Mouse (Mus musculus) limb, embryonic 14.5 days (tissue): Measurements from ENCODE around the gene Ssu2. TPM values are rescaled to one million over a fixed set of nuclear protein-coding genes. Genes with fewer than 3 reads are reported as not detected.

Experiments used
- ATAC-seq: fragments of 200-750 bp; cut with Nextera tagmentation; 2 replicates; pipeline ENCODE4 v1.8.0; 2017; ENCODE audit warnings: low read depth, moderate number of reproducible peaks, moderate TSS enrichment; ENCODE audit not compliant: low FRiP score
- DNase-seq: peaks from one replicate; pipeline ENCODE4 v3.0.0-alpha.2; 2015; ENCODE audit warnings: low spot score
- H3K27ac ChIP-seq: fragments of 300-500 bp; sonication (generic); replicated peaks from 2 replicates; pipeline ENCODE4 v1.5.1; 2014; ENCODE audit warnings: low read depth, mild to moderate bottlenecking, low read length, moderate library complexity, mixed read lengths
- H3K27me3 ChIP-seq: fragments of 300-500 bp; sonication (generic); 2 replicates; pipeline ENCODE4 v1.6.1; 2014; ENCODE audit warnings: low read length, mixed read lengths; ENCODE audit not compliant: control insufficient read depth, insufficient read depth
- H3K36me3 ChIP-seq: fragments of 300-500 bp; sonication (generic); 2 replicates; pipeline ENCODE4 v1.6.1; 2014; ENCODE audit warnings: mild to moderate bottlenecking, low read length, moderate library complexity, mixed read lengths; ENCODE audit not compliant: control insufficient read depth, insufficient read depth
- H3K4me1 ChIP-seq: fragments of 300-500 bp; sonication (generic); 2 replicates; pipeline ENCODE4 v1.6.1; 2014; ENCODE audit warnings: antibody characterized with exemption, low read length, mixed read lengths; ENCODE audit not compliant: control insufficient read depth, insufficient read depth
- H3K4me2 ChIP-seq: fragments of 300-500 bp; sonication (generic); replicated peaks from 2 replicates; pipeline ENCODE4 v1.6.1; 2014; ENCODE audit warnings: low read depth, mild to moderate bottlenecking, low read length, moderate library complexity; ENCODE audit not compliant: severe bottlenecking
- H3K4me3 ChIP-seq: fragments of 300-500 bp; sonication (generic); replicated peaks from 2 replicates; pipeline ENCODE4 v1.5.1; 2014; ENCODE audit warnings: low read length
- H3K9ac ChIP-seq: fragments of 300-500 bp; sonication (generic); 2 replicates; pipeline ENCODE4 v1.6.1; 2014; ENCODE audit warnings: mild to moderate bottlenecking, low read depth, low read length, moderate library complexity; ENCODE audit not compliant: severe bottlenecking
- H3K9me3 ChIP-seq: fragments of 300-500 bp; sonication (generic); 2 replicates; pipeline ENCODE4 v1.6.1; 2016; ENCODE audit warnings: low read length; ENCODE audit not compliant: control insufficient read depth
- POLR2A ChIP-seq: fragments of 200-500 bp; IDR thresholded peaks from 2 replicates; pipeline ENCODE4 v1.8.0; 2012; ENCODE audit warnings: inconsistent platforms, mild to moderate bottlenecking, moderate library complexity, borderline replicate concordance; ENCODE audit not compliant: insufficient read depth, insufficient read length; ENCODE audit errors: extremely low read depth
- WGBS: fragments of 180-500 bp; shearing (Covaris S2); extraction: QIAGEN DNeasy Blood & Tissue Kit; methylation state at CpG from one replicate; pipeline ENCODE4 v1.1.7; 2014; 5-methylcytosine and 5-hydroxymethylcytosine counted together
- polyA plus RNA-seq, 2 experiments: library from polyadenylated mRNA; depleted of rRNA in 1 of 2; stranded (reverse) in 1 of 2; unstranded in 1 of 2; fragments of >200 nt; fragmentation: Nextera tagmentation in 1 of 2; extraction: Ambion mirVana in 1 of 2; gene quantifications; 2 replicates each; pipeline versions ENCODE4 v1.2.1 to v1.2.3; 2012 to 2014

Ssu2 gene
- polyA plus RNA-seq, 2 experiments = 2.7 to 3.0 TPM

DNA sequence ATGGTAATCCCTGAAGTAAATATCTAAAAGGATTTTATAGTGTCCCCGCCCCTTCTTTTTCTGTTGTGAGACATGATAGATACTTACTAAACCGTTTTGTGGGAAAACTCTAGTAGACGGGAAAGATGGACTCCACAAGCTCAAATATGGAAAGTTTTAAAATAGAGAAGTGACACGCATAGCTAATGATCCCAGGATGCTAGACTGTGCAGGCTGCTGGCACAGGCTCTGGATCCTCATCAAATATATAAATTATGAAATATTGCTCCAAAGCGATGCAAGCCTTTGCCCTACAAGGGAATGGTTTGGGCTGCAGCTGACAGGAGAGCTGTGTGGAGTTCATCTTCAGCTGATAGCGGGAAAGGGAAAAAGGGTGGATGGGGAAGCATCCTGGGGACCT lies 50.2 kb downstream of the Ssu2 start:
- Histone ChIP-seq H3K9ac (no peak overlapping the region), H3K27me3 (no peaks in the 10 kb centered on the region), H3K4me2 (no peak overlapping the region), H3K9me3 (no peaks in the 10 kb centered on the region), H3K4me3 (no peak overlapping the region), H3K36me3 (no peaks in the 10 kb centered on the region), H3K4me1 (no peaks in the 10 kb centered on the region), H3K27ac (no peak overlapping the region)
- no peak for TF ChIP-seq POLR2A
- ATAC-seq (no peak), DNase-seq (no peak)
- WGBS = 75% methylated on average over 6 of the region's 6 CpGs

DNA sequence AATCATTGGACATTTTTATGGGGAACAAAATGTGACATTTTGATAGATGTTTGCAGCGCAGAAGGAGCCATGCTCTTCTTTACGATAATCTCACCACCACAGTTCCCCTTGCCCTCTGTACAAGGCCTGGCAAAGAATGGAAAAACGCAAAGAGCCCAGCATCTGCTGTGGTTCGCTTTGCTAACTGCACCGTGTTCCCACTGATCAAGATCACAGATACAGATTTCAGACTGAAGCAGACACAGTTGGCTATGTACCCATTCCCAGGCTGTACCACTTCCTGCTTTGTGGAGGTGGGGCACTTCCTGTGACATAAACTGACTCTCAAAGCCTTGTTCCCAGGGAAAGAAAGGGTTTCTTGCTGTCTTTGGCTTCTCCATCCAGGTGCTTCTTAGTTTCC lies 53.9 kb downstream of the Ssu2 start:
- Histone ChIP-seq H3K27me3 (no peaks in the 10 kb centered on the region), H3K27ac (no peak overlapping the region), H3K9ac (no peak overlapping the region), H3K36me3 (no peaks in the 10 kb centered on the region), H3K9me3 (no peaks in the 10 kb centered on the region), H3K4me2 (no peak overlapping the region), H3K4me1 (no peaks in the 10 kb centered on the region), H3K4me3 (no peak overlapping the region)
- no peak for TF ChIP-seq POLR2A
- DNase-seq (no peak), ATAC-seq (no peak)
- WGBS = 83% methylated on average over 5 of the region's 5 CpGs

GRCm38 (mm10) chr6:112331223-112331598 lies 56.6 kb downstream of the Ssu2 start:
- WGBS = 53% methylated on average over 6 of the region's 6 CpGs

DNA sequence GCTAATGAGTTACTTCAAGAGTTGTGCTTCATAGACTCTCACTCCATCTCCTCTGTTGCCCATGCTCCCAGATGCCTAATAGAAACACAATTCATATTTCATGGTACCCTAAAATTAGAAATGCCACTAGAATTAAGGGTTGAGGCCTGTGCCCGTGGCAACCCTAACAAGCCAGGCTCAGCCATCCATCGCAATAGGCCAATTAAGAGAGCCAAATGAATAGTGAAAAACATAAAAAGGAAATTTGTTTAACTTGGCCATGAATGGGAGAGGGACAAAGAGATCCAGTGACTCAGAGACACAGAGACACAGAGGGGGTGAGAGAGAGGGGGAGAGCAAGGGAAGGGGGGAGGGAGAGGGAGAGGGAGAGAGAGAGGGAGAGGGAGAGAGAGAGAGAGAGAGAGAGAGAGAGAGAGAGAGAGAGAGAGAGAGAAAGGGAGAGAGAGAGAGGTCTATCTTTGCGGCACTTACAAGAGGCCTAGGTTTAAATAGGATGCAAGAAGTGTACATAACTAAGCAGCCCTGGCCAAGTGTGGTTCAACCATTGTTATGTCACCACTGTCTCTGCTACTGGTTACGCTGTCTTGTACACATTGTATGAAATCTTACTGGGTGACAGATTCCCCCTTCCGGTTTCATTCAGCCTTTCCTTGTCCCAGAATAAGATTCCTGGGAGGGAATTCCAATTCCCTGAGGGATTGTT lies 57.2 kb downstream of the Ssu2 start:
- Histone ChIP-seq H3K27ac (no peak overlapping the region), H3K27me3 (no peaks in the 10 kb centered on the region), H3K9me3 (no peaks in the 10 kb centered on the region), H3K4me1 (no peaks in the 10 kb centered on the region), H3K4me3 (no peak overlapping the region), H3K4me2 (no peak overlapping the region), H3K9ac (no peak overlapping the region), H3K36me3 (no peaks in the 10 kb centered on the region)
- ATAC-seq (no peak), DNase-seq (no peak)
- TF ChIP-seq POLR2A = no peak
- WGBS = 81% methylated on average over 5 of the region's 5 CpGs

More at GRCm38 (mm10) chr6:112331223-112331598, 56.6 kb downstream of the Ssu2 start:
- no peak for TF ChIP-seq POLR2A
- DNase-seq (no peak), ATAC-seq (no peak)
- Histone ChIP-seq H3K27ac (no peak overlapping the region), H3K4me3 (no peak overlapping the region), H3K4me2 (no peak overlapping the region), H3K27me3 (no peaks in the 10 kb centered on the region), H3K4me1 (no peaks in the 10 kb centered on the region), H3K9me3 (no peaks in the 10 kb centered on the region), H3K9ac (no peak overlapping the region), H3K36me3 (no peaks in the 10 kb centered on the region)

DNA sequence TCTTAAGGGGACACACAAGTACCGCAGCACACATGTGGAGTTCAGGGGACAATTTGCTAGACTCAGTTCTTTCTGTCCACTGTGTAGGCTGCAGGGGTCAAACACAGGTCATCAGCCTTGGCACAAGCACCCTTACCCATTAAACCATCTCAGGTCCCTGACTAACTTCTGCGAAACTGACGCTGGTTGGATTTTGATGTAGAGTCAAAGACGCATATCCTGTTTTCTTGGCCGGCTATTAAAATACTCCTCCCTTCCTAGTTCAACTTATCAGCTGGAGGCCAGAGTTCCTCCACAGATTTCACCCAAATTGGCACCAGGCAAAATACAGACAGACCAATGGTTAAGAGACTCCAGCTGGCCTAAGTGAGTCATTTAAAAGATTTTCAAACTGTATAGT lies 60.0 kb downstream of the Ssu2 start:
- ATAC-seq (no peak), DNase-seq (no peak)
- H3K9ac ChIP-seq = no peak overlapping the region
- TF ChIP-seq POLR2A = no peak
- WGBS = 68% methylated on average over 5 of the region's 5 CpGs
- H3K36me3 ChIP-seq = no peaks in the 10 kb centered on the region
- no peak overlapping the region for H3K4me2 ChIP-seq
- no peak overlapping the region for H3K27ac ChIP-seq
- H3K27me3 ChIP-seq = no peaks in the 10 kb centered on the region
- H3K4me3 ChIP-seq = no peak overlapping the region
- no peaks in the 10 kb centered on the region for H3K4me1 ChIP-seq
- H3K9me3 ChIP-seq = no peaks in the 10 kb centered on the region
